Mouse (Mus musculus) urinary bladder, adult 18-20 months (tissue): ENCODE measurements at regions not wholly inside any gene's neighbourhood (a gene's known extent, or its start where the extent isn't known, plus 50 kb on each side); places are given as distances from the start of the nearest gene placed in this dataset.
A peak's percentile ranks its signal among the peaks of the same experiment; 100 is the strongest.

Experiments used
- DNase-seq, 2 experiments: peaks; one replicate each; pipeline ENCODE4 v3.0.0; 2022; ENCODE audit warnings: low spot score in 2 of 2, mixed read lengths in 2 of 2

DNA sequence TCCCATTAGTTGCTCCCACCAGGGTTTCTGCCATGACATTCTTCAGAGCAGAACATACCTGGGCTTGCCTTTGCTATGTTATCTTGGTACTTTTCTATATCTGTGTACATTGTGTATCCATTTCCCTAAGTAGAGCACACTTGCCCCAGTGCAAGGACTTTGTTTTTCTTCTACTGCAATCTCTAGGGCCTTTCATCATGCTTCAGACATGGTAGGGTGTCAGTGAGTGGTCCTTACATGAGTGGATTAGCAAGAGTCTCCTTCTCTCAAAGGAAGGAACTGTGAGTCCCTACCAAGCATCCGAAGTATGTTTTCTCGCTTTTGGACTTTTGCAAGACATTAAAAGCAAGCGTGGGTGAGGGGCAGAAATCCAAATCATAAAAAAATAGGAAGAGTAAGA is 351.4 kb upstream of the Dach1 start:
- no peak for DNase-seq

DNA sequence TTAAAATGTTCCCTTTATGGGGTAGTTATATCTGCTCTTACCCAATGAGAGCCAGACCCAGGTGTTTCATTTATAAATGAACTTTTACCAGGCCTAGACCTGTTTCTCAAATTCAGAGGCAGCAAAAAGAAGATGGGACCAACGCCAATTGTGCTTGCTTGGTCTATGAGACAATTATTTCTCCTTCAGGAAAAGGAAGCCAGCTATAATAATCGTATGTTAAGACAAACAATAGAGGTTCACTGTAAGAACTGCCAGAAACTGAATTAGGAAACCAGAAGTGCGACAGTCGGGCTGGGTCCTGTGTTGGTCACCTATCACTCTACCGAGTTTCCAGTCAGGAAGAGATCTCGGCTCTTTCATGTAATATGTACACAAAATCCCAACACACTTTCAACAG is 335.8 kb upstream of the Dach1 start:
- DNase-seq = no peak

DNA sequence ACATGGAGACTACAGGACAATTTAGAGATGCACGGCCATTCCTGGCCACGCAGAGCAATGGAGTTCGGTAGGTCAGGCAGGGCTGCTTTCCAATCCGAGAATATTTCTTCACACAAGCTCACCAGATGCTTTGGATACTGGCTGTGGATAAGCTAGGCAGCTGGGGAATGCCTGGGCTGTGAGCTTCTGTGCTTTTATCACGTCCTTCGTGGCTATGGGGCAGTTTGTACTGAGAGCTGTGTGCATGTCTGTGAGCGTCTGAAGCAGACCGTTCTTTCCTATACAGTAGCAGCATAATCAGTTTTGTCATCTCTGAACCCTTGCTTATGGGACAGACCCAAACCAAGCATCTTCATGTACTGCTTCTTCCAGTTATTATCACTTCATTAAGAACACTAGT is 307.9 kb upstream of the Dach1 start:
- DNase-seq = no peak

DNA sequence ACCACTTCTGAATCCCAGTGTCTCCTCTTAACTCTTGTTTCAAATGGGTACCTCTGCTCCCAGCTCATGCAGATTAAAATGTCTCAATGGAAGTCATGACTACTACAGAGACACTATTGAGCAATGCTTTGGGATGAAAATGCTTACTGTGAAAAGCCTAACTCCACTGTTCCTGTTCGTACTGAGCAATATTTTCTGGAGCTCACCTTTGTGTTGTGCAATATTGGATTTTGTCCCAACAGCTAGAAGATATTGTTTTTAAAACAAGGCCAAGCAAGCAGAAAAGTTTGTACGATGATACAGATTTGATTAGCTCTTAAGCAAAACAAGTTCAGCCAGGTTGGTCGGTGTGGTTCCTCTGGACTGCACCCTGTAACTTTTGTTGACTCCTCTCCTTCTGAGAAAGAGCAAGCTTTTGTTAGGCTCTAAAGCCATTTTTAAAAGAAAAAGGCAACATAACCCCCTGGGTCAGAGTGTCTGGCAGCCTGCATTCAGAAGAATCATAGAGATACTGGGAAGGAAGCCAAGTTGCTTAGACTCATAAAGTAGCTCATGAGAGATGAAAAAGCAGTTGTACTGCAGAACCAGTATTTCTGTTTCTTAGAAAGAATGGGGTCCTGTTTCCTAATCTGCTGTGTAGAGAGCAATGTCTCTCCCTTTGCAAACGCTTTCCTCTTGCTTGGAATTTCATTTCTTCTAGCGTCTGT is 302.4 kb upstream of the Dach1 start:
- DNase-seq = peak in 1 of 2 experiments; percentile 42

DNA sequence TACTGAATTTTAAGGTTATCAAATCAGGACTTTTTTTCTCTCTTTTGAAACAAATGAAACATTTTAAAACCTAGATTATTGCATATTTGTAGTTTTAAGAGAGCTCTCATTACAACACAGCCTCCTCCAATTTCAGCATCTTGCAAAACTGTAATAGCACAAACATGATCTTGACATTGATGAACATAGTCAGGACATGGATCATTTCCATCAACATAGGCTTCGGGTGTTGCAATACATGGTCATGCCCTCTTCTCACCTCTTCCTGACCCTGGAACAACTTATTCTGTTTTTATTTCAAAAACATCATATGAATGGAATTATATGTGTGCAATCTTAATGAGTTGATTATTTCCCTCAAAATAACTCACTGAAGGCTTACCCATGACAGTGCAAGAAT is 284.9 kb upstream of the Dach1 start:
- DNase-seq = no peak

DNA sequence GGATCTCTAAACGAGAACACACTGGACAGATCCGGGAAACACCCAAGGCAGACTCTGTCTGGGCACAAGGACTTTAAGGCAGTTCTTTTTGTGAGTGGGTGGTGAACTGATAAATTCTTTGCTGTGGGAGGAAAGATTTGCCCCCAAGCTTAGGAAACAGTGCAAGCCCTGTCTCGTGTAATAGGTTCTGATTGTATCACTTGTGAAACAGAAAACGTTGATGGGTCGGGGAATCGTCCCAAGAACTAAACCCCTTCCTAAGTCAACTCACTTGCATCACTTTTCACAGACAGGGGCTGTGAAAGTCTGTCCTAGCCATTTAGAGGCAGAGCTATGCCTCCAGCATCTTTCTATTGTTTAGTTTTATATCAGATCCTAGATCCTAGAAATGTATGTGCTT is 282.6 kb upstream of the Dach1 start:
- no peak for DNase-seq

DNA sequence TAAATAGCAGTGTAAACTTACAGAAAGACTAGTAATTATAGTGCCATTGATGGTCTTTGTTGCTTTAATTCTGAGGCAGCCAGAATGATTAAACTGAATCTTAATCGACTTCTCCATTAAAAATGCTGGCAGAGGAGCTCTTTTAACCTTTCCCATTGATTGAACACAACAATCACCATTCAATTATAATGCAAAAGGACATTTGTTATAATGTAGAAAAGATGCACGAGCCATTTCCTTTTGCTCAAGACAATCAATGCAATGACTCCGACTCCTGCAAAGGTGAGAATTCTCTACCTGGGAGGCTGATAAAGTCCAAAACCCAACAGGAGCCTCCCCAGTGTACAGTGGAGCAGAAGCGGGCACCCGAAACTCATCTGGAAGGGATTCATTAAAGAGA is 280.0 kb upstream of the Dach1 start:
- no peak for DNase-seq

DNA sequence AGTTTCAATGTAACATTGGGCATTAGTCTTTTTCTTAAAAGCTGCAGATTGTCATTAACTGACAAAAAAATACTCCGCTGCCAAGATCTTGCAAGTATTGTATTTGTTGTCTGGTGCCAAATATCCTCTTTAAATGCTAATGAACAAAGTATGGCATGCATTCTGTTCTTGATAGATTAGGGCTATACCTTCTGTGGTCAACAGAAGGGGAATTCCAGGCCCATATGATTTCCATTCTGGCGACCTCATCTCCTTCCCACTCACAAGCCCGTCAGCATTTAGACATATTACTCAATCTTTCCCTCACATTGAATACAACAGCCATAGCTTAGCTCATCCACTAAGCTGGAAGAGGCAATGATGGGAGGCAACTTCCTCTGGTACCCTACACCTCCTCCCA is 272.8 kb upstream of the Dach1 start:
- no peak for DNase-seq

DNA sequence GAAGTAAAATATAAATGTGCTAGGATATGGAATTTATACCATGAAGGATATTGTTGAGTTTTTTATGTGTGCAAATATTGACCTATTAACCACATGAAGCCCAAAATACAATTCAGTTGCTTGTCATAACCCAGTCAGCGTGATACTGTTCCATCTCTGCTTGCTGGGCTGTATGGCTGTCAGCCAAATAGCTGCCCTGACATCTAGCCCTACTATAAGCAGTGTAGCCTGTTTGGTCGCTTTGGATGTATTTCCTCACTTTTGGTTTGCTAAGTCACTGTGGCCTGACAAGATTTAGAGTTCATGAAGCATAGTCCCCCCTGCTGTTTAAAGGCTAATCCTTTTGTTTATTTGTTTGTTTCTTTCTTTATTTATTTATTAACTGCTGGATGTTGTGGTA is 272.4 kb upstream of the Dach1 start:
- peak; percentile 6 to 16 for DNase-seq

DNA sequence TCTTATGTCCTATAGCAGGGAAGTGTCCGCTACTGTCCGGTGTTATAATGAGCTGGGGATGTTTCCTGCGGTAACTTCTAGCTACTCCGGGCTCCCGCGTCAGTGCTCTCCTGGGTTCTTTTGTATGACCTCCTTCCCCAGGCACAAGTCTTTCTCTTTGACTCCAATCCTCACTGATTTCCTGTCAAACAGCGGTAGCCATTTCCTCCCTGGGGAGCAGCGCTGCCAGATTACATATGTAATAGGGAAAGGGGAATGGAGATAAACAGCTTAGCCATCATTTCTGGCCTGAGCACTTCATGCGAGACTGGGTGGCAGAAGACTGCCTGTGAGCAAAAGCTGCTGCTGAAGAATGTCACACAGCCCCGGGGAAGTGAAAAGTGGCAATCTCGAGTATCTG is 262.4 kb upstream of the Dach1 start:
- DNase-seq = no peak

DNA sequence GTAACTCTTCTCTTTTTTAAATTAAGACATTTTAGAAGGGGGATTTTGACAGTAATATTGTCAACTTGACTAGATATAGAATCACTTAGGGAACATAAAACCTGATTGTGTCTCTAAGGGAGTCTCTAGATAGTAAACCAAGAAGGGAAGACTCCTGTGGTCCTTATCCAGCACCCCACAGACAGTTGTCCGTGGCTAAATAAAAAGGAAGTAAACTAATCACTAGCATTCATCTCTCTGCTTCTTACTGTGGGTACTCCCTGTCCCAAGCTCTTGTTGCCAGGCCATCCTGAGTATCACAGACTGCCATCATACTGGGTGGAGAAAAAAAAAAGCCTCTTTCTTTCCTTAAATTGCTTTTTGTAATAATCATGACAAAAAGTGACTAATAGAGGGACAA is 248.2 kb upstream of the Dach1 start:
- no peak for DNase-seq

DNA sequence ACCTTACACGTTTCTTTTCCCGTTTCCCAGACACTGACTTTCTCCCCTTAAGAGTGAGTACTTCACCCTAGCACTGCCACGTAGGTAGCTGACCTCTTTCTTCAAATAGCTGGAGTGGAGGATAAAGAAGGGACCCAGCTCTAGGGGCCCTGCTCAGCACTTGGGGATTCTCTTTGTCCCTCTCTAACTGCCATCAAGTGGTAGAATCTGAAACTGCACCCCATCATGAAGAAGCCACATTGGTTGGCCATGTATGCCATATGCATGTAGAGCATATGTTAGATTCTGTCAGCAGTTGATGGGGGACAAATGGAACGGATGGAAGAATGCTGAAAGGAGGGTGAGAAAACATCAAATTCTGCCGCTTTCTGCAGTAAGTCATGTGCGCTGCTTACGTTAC is 244.6 kb upstream of the Dach1 start:
- DNase-seq = no peak

DNA sequence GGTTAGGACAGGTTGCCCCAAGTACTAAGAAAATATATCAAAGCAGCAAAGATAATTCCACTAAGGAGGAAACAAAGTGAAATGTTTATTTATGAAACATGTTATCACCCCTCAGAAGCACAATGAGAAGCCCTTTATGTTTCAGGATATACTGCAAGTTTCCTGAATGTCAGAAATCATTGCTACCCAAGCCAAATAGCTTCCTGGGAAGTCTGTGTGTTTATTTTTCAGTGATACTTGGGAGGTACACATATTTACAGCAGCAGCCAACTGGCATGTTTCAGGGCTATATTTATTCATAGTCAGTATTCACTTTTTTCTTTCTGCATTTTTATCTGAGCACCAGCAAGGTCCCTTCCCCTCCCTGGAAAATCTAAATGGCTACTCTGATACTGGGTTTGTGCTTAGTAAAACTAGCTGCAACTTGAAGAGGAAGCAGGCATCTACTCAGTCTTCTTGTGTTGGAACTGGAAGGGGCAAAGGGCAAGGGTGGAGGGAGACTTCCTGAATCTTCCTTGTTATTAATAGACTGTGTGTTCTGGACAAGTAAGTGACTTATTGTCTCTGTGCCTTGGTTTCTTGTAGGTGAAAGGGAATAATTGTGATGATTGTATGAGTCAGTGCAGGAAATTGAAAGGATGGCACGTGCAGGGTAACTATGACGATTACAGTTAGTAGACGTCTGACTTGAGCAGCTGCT is 236.5 kb upstream of the Dach1 start:
- no peak for DNase-seq

DNA sequence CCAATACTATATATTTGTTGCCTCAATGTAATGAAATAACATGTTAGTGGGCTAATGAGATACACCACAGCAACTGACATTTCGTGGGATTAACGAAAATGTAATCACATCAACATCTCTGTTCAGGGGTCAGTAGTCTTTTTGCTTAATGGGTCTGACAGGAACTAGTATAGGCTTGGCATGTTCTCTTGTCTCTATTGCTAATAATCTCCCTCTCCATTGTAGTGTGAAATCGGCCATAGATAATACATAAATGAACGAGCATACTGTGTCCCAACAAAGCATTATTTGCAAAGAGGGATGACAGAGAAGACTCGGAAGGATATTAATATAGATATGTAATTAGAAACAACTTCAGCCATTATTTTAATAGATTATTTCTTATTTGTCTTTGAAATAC is 234.5 kb upstream of the Dach1 start:
- no peak for DNase-seq

DNA sequence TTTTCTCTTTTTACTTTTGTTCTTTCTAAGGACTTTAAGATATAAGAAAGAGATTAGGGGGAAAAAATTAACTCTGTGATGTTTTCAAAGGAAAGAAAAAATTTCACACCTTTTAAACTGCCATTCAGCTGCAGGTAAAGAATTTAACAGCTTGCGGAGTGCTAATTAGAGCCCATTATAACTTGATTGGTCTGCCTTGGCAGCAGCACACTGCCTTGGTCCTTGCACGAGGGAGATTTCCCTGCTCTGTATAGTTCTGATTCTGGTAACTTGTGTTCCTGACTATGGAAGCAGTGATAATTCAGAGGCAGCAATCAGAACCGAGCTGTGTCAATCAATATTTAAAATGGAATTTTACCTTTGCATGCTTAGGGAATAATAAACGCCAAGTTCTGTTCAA is 218.3 kb upstream of the Dach1 start:
- no peak for DNase-seq
